Mouse (Mus musculus) MEL (cell line): Measurements from ENCODE around the gene C1ql1. TPM values are rescaled to one million over a fixed set of nuclear protein-coding genes. Genes with fewer than 3 reads are reported as not detected.

ENCODE experiments used
- DNase-seq: peaks from one replicate; pipeline ENCODE4 v3.0.0; 2011; ENCODE audit warnings: low read depth, low spot score
- H3K27ac ChIP-seq: 2 replicates; pipeline ENCODE4 v1.5.1; 2012; ENCODE audit warnings: low read depth, mild to moderate bottlenecking, control low read depth, low read length, moderate library complexity; ENCODE audit not compliant: control insufficient read depth
- H3K27me3 ChIP-seq, 2 experiments: fragments of 150-350 bp in 1 of 2; sonication (generic) in 1 of 2; 2 replicates each; pipeline ENCODE4 v1.6.1; 2012; ENCODE audit warnings: low read length in 2 of 2, mild to moderate bottlenecking in 2 of 2, improper control_type of control experiment in 1 of 2, moderate library complexity in 1 of 2; ENCODE audit not compliant: insufficient read depth in 2 of 2, control insufficient read depth in 1 of 2
- H3K36me3 ChIP-seq, 2 experiments: 2 replicates each; pipeline ENCODE4 v1.6.1; 2012 to 2014; ENCODE audit warnings: low read length in 2 of 2, improper control_type of control experiment in 1 of 2, inconsistent platforms in 1 of 2, mild to moderate bottlenecking in 1 of 2; ENCODE audit not compliant: insufficient read depth in 2 of 2, control insufficient read depth in 1 of 2
- H3K4me1 ChIP-seq, 2 experiments: fragments of 150-350 bp in 1 of 2; sonication (generic) in 1 of 2; 2 replicates each; pipeline ENCODE4 v1.6.1; 2012; ENCODE audit warnings: low read length in 2 of 2, improper control_type of control experiment in 1 of 2, mild to moderate bottlenecking in 1 of 2; ENCODE audit not compliant: insufficient read depth in 2 of 2, control insufficient read depth in 1 of 2
- H3K4me3 ChIP-seq, 2 experiments: fragments of 150-350 bp in 1 of 2; sonication (generic) in 1 of 2; 2 replicates each; pipeline ENCODE4 v1.5.1; 2012; ENCODE audit warnings: low read depth in 2 of 2, low read length in 2 of 2, mild to moderate bottlenecking in 2 of 2, moderate library complexity in 2 of 2, control low read depth in 1 of 2, improper control_type of control experiment in 1 of 2; ENCODE audit not compliant: control insufficient read depth in 1 of 2, insufficient read depth in 1 of 2
- H3K79me2 ChIP-seq: 2 replicates; pipeline ENCODE4 v1.6.1; 2012; ENCODE audit warnings: mild to moderate bottlenecking, low read length, moderate library complexity; ENCODE audit not compliant: control insufficient read depth, poor library complexity, insufficient read depth
- H3K9ac ChIP-seq: 2 replicates; pipeline ENCODE4 v1.6.1; 2012; ENCODE audit warnings: low read depth, mild to moderate bottlenecking, control low read depth, low read length, moderate library complexity; ENCODE audit not compliant: control insufficient read depth, poor library complexity, severe bottlenecking
- H3K9me3 ChIP-seq: fragments of 150-350 bp; sonication (generic); replicated peaks from 2 replicates; pipeline ENCODE4 v1.6.1; 2012; ENCODE audit warnings: mild to moderate bottlenecking, low read length, improper control_type of control experiment, moderate library complexity; ENCODE audit not compliant: insufficient read depth
- CTCF ChIP-seq, 3 experiments: IDR thresholded peaks in 2 of 3; conservative IDR thresholded peaks in 1 of 3; 2 replicates each; pipeline ENCODE4 v1.5.1; 2011 to 2012; ENCODE audit warnings: low read length in 3 of 3, low read depth in 2 of 3, mild to moderate bottlenecking in 2 of 3, improper control_type of control experiment in 1 of 3, inconsistent platforms in 1 of 3, mixed read lengths in 1 of 3, moderate library complexity in 1 of 3; ENCODE audit not compliant: control insufficient read depth in 1 of 3, insufficient read depth in 1 of 3, poor library complexity in 1 of 3, severe bottlenecking in 1 of 3
- GATA1 ChIP-seq: IDR thresholded peaks from 2 replicates; pipeline ENCODE4 v1.6.1; 2011; ENCODE audit warnings: low read depth, low read length, improper control_type of control experiment
- HCFC1 ChIP-seq: IDR thresholded peaks from 2 replicates; pipeline ENCODE4 v1.6.1; 2012; ENCODE audit warnings: low read depth, mild to moderate bottlenecking, inconsistent platforms, low read length, improper control_type of control experiment, moderate library complexity
- MAFK ChIP-seq: IDR thresholded peaks from 2 replicates; pipeline ENCODE4 v1.6.1; 2011; ENCODE audit warnings: low read depth, mild to moderate bottlenecking, low read length, improper control_type of control experiment, borderline replicate concordance
- MEF2A ChIP-seq: IDR thresholded peaks from 2 replicates; pipeline ENCODE4 v1.6.1; 2014; ENCODE audit warnings: low read depth, mild to moderate bottlenecking, inconsistent platforms, low read length, improper control_type of control experiment; ENCODE audit not compliant: poor library complexity, insufficient replicate concordance, severe bottlenecking; ENCODE audit errors: extremely low read depth
- MXI1 ChIP-seq: IDR thresholded peaks from 2 replicates; pipeline ENCODE4 v1.6.1; 2011; ENCODE audit warnings: mild to moderate bottlenecking, low read depth, low read length, improper control_type of control experiment
- MYB ChIP-seq: IDR thresholded peaks from 2 replicates; pipeline ENCODE4 v1.6.1; 2011; ENCODE audit warnings: mild to moderate bottlenecking, low read depth, low read length, improper control_type of control experiment
- MYC ChIP-seq: IDR thresholded peaks from 2 replicates; pipeline ENCODE4 v1.6.1; 2011; ENCODE audit warnings: low read depth, mild to moderate bottlenecking, low read length, improper control_type of control experiment, moderate library complexity
- NELFE ChIP-seq: IDR thresholded peaks from 2 replicates; pipeline ENCODE4 v1.6.1; 2011; ENCODE audit warnings: low read depth, low read length, improper control_type of control experiment
- RAD21 ChIP-seq: IDR thresholded peaks from 2 replicates; pipeline ENCODE4 v1.6.1; 2011; ENCODE audit warnings: mild to moderate bottlenecking, low read depth, low read length, improper control_type of control experiment
- RCOR1 ChIP-seq: IDR thresholded peaks from 2 replicates; pipeline ENCODE4 v1.6.1; 2012; ENCODE audit warnings: low read depth, mild to moderate bottlenecking, inconsistent platforms, low read length, improper control_type of control experiment
- TBP ChIP-seq: IDR thresholded peaks from 2 replicates; pipeline ENCODE4 v1.8.0; 2011; ENCODE audit warnings: low read depth, low read length, improper control_type of control experiment
- USF1 ChIP-seq: IDR thresholded peaks from 2 replicates; pipeline ENCODE4 v1.6.1; 2014; ENCODE audit warnings: low read depth, mild to moderate bottlenecking, inconsistent platforms, low read length, improper control_type of control experiment, moderate library complexity
- ZC3H11A ChIP-seq: IDR thresholded peaks from 2 replicates; pipeline ENCODE4 v1.6.1; 2012; ENCODE audit warnings: low read depth, mild to moderate bottlenecking, inconsistent platforms, low read length, improper control_type of control experiment
- ZNF384 ChIP-seq: IDR thresholded peaks from 2 replicates; pipeline ENCODE4 v1.6.1; 2012; ENCODE audit warnings: low read depth, mild to moderate bottlenecking, inconsistent platforms, low read length, improper control_type of control experiment
- polyA plus RNA-seq, 2 experiments: library from polyadenylated mRNA; stranded (reverse) in 1 of 2; unstranded in 1 of 2; fragments of >175 nt in 1 of 2; fragments of >200 nt in 1 of 2; gene quantifications; 2 replicates each; pipeline versions ENCODE4 v1.2.1 to v1.2.4; 2012; ENCODE audit warnings: low replicate concordance in 2 of 2, low read depth in 1 of 2; ENCODE audit not compliant: insufficient read length in 2 of 2, insufficient read depth in 1 of 2, missing spikeins in 1 of 2
- total RNA-seq: library from RNA; depleted of rRNA; stranded (reverse); fragments of 300-350 nt; gene quantifications from 2 replicates; pipeline ENCODE4 v1.2.3, GENCODE M21; 2012

Gene C1ql1
- total and polyA plus RNA-seq, 3 experiments = not detected

DNA sequence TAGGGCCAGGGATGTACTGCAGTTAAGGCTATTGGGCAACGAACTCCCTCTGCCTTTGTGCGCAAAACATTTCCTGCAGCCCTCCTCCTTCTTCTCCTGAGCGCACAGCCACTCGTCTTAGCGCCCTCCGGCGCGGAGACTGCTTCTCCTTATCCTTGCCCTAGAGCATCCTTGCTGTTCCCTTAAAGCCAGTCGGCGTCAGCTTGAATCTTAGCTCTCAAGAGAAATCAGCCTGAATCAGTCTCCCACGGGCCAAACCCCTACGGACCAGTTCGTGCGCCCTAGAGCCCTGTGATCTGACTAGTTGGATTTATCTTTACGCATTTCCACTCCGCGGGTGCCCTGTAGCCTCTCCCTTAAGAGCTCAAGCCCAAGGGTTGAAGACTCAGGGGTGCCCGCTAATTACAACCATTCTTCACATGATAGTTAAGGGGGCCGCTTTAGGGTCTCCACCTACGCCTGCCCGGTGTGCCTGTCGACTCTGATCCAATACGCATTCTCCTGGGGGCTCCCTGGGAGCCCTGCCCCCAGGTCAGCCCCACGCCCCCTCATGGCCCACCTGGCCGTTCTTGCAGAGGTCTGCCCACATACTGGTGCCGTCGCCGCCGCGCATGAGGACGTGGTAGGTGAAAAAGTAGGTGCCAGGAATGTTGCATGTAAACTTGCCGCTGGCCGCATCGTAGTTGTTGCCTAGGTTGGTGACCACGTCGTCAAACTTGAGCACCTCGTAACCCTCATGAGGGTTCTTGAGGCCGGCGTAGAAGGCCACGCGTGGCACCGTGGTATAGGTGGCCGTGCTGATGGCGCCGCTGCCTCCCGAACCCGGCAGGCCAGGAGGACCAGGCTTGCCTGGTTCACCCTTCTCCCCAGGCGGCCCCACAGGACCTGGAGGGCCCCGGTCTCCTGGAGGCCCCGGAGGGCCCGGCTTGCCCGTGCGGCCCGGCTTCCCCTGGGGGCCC, 903 bp downstream of the C1ql1 start:
- Histone ChIP-seq H3K4me1 (peaks cover 0 to 3% of the 10 kb centered on the region in 2 experiments; a peak in 1 of 4 replicates), H3K27ac (no peak overlapping the region), H3K4me3 (no peak overlapping the region), H3K27me3 (peaks cover 0 to 5% of the 10 kb centered on the region in 2 experiments; a peak in 2 of 4 replicates), H3K9ac (no peak overlapping the region), H3K9me3 (no peaks in the 10 kb centered on the region), H3K36me3 (peaks cover 0 to 4% of the 10 kb centered on the region in 2 experiments; a peak in 2 of 4 replicates), H3K79me2 (no peaks in the 10 kb centered on the region)
- no peak for DNase-seq
- TF ChIP-seq ZNF384 (no peak), USF1 (no peak), HCFC1 (no peak), TBP (no peak), RAD21 (no peak), GATA1 (no peak), MYC (no peak)

GRCm38 (mm10) chr11:102941236-102941635, 5.3 kb downstream of the C1ql1 start:
- H3K27me3 ChIP-seq = peaks cover 1 to 4% of the 10 kb centered on the region in 2 experiments
- H3K9me3 ChIP-seq = no peaks in the 10 kb centered on the region
- H3K36me3 ChIP-seq = peaks cover 0 to 6% of the 10 kb centered on the region in 2 experiments; a peak in 2 of 4 replicates
- DNase-seq = no peak
- H3K4me1 ChIP-seq = peaks cover 0 to 10% of the 10 kb centered on the region in 2 experiments; a peak in 1 of 4 replicates
- peak; percentile 41; the same call in 1 of the 2 replicates for TF ChIP-seq GATA1
- peak; percentile 93 for TF ChIP-seq MAFK
- TF ChIP-seq ZC3H11A = no peak
- H3K4me3 ChIP-seq = no peak overlapping the region
- H3K79me2 ChIP-seq = no peaks in the 10 kb centered on the region
- H3K27ac ChIP-seq = no peak overlapping the region
- H3K9ac ChIP-seq = no peak overlapping the region

DNA sequence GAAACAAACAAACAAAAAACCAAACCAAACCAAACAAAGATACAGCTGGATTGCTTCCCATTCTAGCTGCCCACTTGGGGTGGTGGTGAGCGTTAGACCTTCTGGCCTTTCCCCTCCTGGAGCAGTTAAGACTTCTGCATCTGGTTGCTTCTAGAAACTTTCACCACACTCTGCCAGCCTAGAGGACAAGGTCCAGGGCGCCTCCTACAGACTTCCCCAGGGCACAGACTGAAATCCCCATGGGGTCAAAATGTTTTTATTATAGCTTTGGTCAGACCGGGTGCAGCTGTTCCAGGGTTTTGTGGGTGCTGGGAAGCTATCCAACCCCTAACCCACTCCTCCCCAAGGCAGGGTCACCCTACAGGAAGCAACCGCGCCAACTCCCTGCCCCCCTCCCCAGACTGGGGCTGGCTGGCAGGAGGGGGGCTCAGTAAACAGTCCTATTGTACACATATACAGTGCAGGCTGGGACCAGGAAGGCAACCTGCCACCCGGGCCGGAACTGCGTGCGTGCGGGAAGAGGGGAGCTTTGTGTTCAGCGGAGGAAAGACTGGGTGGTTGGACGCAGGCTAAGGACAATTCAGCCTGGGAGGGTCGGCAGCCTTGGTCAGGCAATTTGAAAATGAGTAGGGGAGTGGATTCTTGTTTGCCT, 7.3 kb downstream of the C1ql1 start:
- H3K27ac ChIP-seq = no peak overlapping the region
- H3K4me3 ChIP-seq = no peak overlapping the region
- no peak for TF ChIP-seq MXI1
- 0 out of 6 replicates have a peak, but pooled peaks of 1 of the 3 experiments have one; percentile 5 for TF ChIP-seq CTCF (IDR thresholded peaks at IDR 0.05 in 2 of 3, conservative IDR thresholded peaks at IDR 0.05 in 1 of 3; ENCODE audit: control insufficient read depth in 1 of 3, insufficient read depth in 1 of 3, low read depth in 2 of 3, low read length in 3 of 3, poor library complexity in 1 of 3, severe bottlenecking in 1 of 3)
- no peak for TF ChIP-seq MYB
- no peak for TF ChIP-seq RCOR1
- TF ChIP-seq NELFE = no peak
- TF ChIP-seq MAFK = no peak
- no peak for TF ChIP-seq MEF2A
- TF ChIP-seq, all 39 proteins: peak for 1
- Histone ChIP-seq H3K27me3 (peaks cover 13 to 16% of the 10 kb centered on the region in 2 experiments), H3K79me2 (no peaks in the 10 kb centered on the region), H3K36me3 (peaks cover 0 to 6% of the 10 kb centered on the region in 2 experiments; a peak in 2 of 4 replicates), H3K4me1 (peaks cover 0 to 10% of the 10 kb centered on the region in 2 experiments; a peak in 1 of 4 replicates), H3K9ac (no peak overlapping the region), H3K9me3 (no peaks in the 10 kb centered on the region)
- DNase-seq = no peak
